In genomic region chr16:21848444-21848843, GRCm38 (mm10) we compare ENCODE assay signal across 26 mouse cellular contexts. TPM values are rescaled to one million over a fixed set of nuclear protein-coding genes. Genes with fewer than 3 reads are reported as not detected.
DNase-seq lines count a peak whose midpoint lies in the region; ATAC-seq and TF ChIP-seq lines count a peak whose summit lies in the region.
"Had no signal": no experiment of that assay in that cellular context is flagged by ENCODE, and none has a peak within 500 bp of the region (broad histone marks: within the 10 kb centered on the region; RNA-seq: fewer than 3 reads in every experiment).

No protein-coding gene starts in this region.

- intact Hi-C loops in left cerebral cortex, postnatal 14 days (cut with DNase I) = loop anchor here (5.0 kb wide), 1 partner anchor 59 kb away; no protein-coding TSS in a partner anchor

- no peak overlapping the region for H3K4me2 ChIP-seq in heart, embryonic 11.5 days
- H3K4me2 ChIP-seq in hindbrain, embryonic 14.5 days (replicated peaks) = 0 out of 2 replicates have a peak overlapping the region, but pooled peaks have one; percentile 12
- H3K4me2 ChIP-seq in hindbrain, postnatal 0 days (ENCODE audit: low read depth, low read length) = no peak overlapping the region
- H3K4me2 ChIP-seq in neural tube, embryonic 12.5 days (replicated peaks) = peak overlapping the region; percentile 32
- H3K4me2 ChIP-seq in neural tube, embryonic 13.5 days = peak overlapping the region; percentile 35
- H3K4me2 ChIP-seq: embryonic facial prominence, embryonic 13.5 days; embryonic facial prominence, embryonic 15.5 days; forebrain, embryonic 12.5 days had no signal

- TF ChIP-seq CTCF in hindbrain, postnatal 0 days (IDR thresholded peaks at IDR 0.05; ENCODE audit: low read depth) = no peak

- ATAC-seq in heart, embryonic 11.5 days (replicated peaks; ENCODE audit: insufficient number of reproducible peaks, low FRiP score, low TSS enrichment) = no peak
- no peak for ATAC-seq in hindbrain, embryonic 14.5 days (ENCODE audit: low FRiP score)
- ATAC-seq in hindbrain, postnatal 0 days = no peak
- no peak for ATAC-seq in neural tube, embryonic 12.5 days (ENCODE audit: low FRiP score, low read depth)
- ATAC-seq in neural tube, embryonic 13.5 days (ENCODE audit: low read depth) = no peak
- ATAC-seq: CD4-positive, CD25-positive, alpha-beta regulatory T cell, adult 4 months; forebrain, embryonic 14.5 days had no signal

- H3K9ac ChIP-seq in heart, embryonic 11.5 days (ENCODE audit: low read depth, low read length) = no peak overlapping the region
- no peak overlapping the region for H3K9ac ChIP-seq in hindbrain, embryonic 14.5 days
- no peak overlapping the region for H3K9ac ChIP-seq in hindbrain, postnatal 0 days (replicated peaks; ENCODE audit: low read length)
- H3K9ac ChIP-seq in neural tube, embryonic 12.5 days = no peak overlapping the region
- H3K9ac ChIP-seq in neural tube, embryonic 13.5 days = no peak overlapping the region
- H3K9ac ChIP-seq: embryonic facial prominence, embryonic 13.5 days; embryonic facial prominence, embryonic 15.5 days; forebrain, embryonic 12.5 days had no signal

- no peak overlapping the region for H3K27ac ChIP-seq in heart, embryonic 11.5 days (ENCODE audit: low read depth, low read length)
- no peak overlapping the region for H3K27ac ChIP-seq in hindbrain, embryonic 14.5 days
- H3K27ac ChIP-seq in hindbrain, postnatal 0 days = no peak overlapping the region
- no peak overlapping the region for H3K27ac ChIP-seq in neural tube, embryonic 12.5 days
- H3K27ac ChIP-seq in neural tube, embryonic 13.5 days (replicated peaks) = no peak overlapping the region
- H3K27ac ChIP-seq: embryonic facial prominence, embryonic 13.5 days; embryonic facial prominence, embryonic 15.5 days; forebrain, embryonic 10.5 days; forebrain, embryonic 12.5 days had no signal

- no peaks in the 10 kb centered on the region for H3K36me3 ChIP-seq in heart, embryonic 11.5 days (ENCODE audit: control insufficient read depth, insufficient read depth, low read length)
- H3K36me3 ChIP-seq in hindbrain, embryonic 14.5 days (replicated peaks; ENCODE audit: control insufficient read depth, insufficient read depth) = no peaks in the 10 kb centered on the region
- no peaks in the 10 kb centered on the region for H3K36me3 ChIP-seq in hindbrain, postnatal 0 days (ENCODE audit: insufficient read depth, low read length)
- no peaks in the 10 kb centered on the region for H3K36me3 ChIP-seq in neural tube, embryonic 12.5 days
- no peaks in the 10 kb centered on the region for H3K36me3 ChIP-seq in neural tube, embryonic 13.5 days
- H3K36me3 ChIP-seq: embryonic facial prominence, embryonic 13.5 days; embryonic facial prominence, embryonic 15.5 days; forebrain, embryonic 10.5 days; forebrain, embryonic 12.5 days had no signal

- H3K4me3 ChIP-seq in heart, embryonic 11.5 days (ENCODE audit: low read depth, low read length) = no peak overlapping the region
- H3K4me3 ChIP-seq in hindbrain, embryonic 14.5 days (replicated peaks; ENCODE audit: low read length) = no peak overlapping the region
- H3K4me3 ChIP-seq in hindbrain, postnatal 0 days (ENCODE audit: low read length) = no peak overlapping the region
- H3K4me3 ChIP-seq in neural tube, embryonic 12.5 days = no peak overlapping the region
- 0 out of 2 replicates have a peak overlapping the region, but pooled peaks have one; percentile 3 for H3K4me3 ChIP-seq in neural tube, embryonic 13.5 days
- H3K4me3 ChIP-seq: embryonic facial prominence, embryonic 13.5 days; embryonic facial prominence, embryonic 15.5 days; erythroblast, embryonic 14.5 days; forebrain, embryonic 10.5 days; forebrain, embryonic 12.5 days had no signal

- WGBS in heart, embryonic 11.5 days (ENCODE audit: insufficient replicate concordance) = 74% methylated on average over 3 of the region's 3 CpGs
- WGBS in hindbrain, embryonic 14.5 days = 53% methylated on average over 3 of the region's 3 CpGs
- 62% methylated on average over 3 of the region's 3 CpGs for WGBS in hindbrain, postnatal 0 days
- WGBS in neural tube, embryonic 12.5 days = 58% methylated on average over 3 of the region's 3 CpGs
- 47% methylated on average over 3 of the region's 3 CpGs for whole genome bisulfite sequencing in neural tube, embryonic 13.5 days

- no peaks in the 10 kb centered on the region for H3K4me1 ChIP-seq in heart, embryonic 11.5 days (ENCODE audit: control insufficient read depth, insufficient read depth, low read length)
- H3K4me1 ChIP-seq in hindbrain, embryonic 14.5 days (replicated peaks; ENCODE audit: control insufficient read depth, insufficient read depth, low read length) = peaks cover 39% of the 10 kb centered on the region
- H3K4me1 ChIP-seq in hindbrain, postnatal 0 days (ENCODE audit: insufficient read depth, low read length) = peaks cover 10% of the 10 kb centered on the region; the same call in 1 of the 2 replicates
- H3K4me1 ChIP-seq in neural tube, embryonic 12.5 days = peaks cover 22% of the 10 kb centered on the region
- H3K4me1 ChIP-seq in neural tube, embryonic 13.5 days (replicated peaks) = peaks cover 62% of the 10 kb centered on the region
- H3K4me1 ChIP-seq: embryonic facial prominence, embryonic 15.5 days had no signal

- DNase-seq in heart, adult 11 months = peak; percentile 70
- no peak for DNase-seq in hindbrain, embryonic 14.5 days (ENCODE audit: low spot score)
- DNase-seq in hindbrain, postnatal 0 days (ENCODE audit: low spot score) = no peak
- no peak for DNase-seq in neural tube, embryonic 10.5 days (ENCODE audit: extremely low spot score, low spot score)
- DNase-seq in left cerebral cortex, postnatal 14 days (ENCODE audit: low spot score in 2 of 2) = no peak
- DNase-seq: adrenal gland, adult 2 months; adrenal gland, postnatal 10 days; adrenal gland, postnatal 25 days; B cell, adult 2 months; cerebellum, adult 11 months; cerebellum, adult 18-20 months; cerebellum, adult 8-10 months; cerebellum, adult 9-11 months; cerebellum, postnatal 14 days; cerebellum, postnatal 36 days; embryo, embryonic 11 days had no signal

- H3K9me3 ChIP-seq in heart, embryonic 11.5 days (replicated peaks; ENCODE audit: control insufficient read depth, low read length) = no peaks in the 10 kb centered on the region
- H3K9me3 ChIP-seq in hindbrain, embryonic 14.5 days (ENCODE audit: control insufficient read depth, low read length) = no peaks in the 10 kb centered on the region
- H3K9me3 ChIP-seq in hindbrain, postnatal 0 days (ENCODE audit: low read length) = no peaks in the 10 kb centered on the region
- H3K9me3 ChIP-seq in neural tube, embryonic 12.5 days = no peaks in the 10 kb centered on the region
- no peaks in the 10 kb centered on the region for H3K9me3 ChIP-seq in neural tube, embryonic 13.5 days
- H3K9me3 ChIP-seq: embryonic facial prominence, embryonic 13.5 days; embryonic facial prominence, embryonic 15.5 days; forebrain, embryonic 10.5 days; forebrain, embryonic 12.5 days had no signal

- H3K27me3 ChIP-seq in heart, embryonic 11.5 days (ENCODE audit: control insufficient read depth, insufficient read depth, low read length) = no peaks in the 10 kb centered on the region
- no peaks in the 10 kb centered on the region for H3K27me3 ChIP-seq in hindbrain, embryonic 14.5 days (ENCODE audit: control insufficient read depth, insufficient read depth, low read length)
- H3K27me3 ChIP-seq in hindbrain, postnatal 0 days (ENCODE audit: insufficient read depth, low read length) = no peaks in the 10 kb centered on the region
- no peaks in the 10 kb centered on the region for H3K27me3 ChIP-seq in neural tube, embryonic 12.5 days (replicated peaks)
- no peaks in the 10 kb centered on the region for H3K27me3 ChIP-seq in neural tube, embryonic 13.5 days
- H3K27me3 ChIP-seq: embryonic facial prominence, embryonic 13.5 days; embryonic facial prominence, embryonic 15.5 days; forebrain, embryonic 12.5 days had no signal

RNA-seq across cellular contexts. Expression of gene Map3k13, which starts 54.3 kb away (rescaled TPM):
- polyA plus RNA-seq in heart, embryonic 11.5 days (2014; fragmentation: Nextera tagmentation; extraction: Ambion mirVana) = 0.79 and 1.1 TPM in 2 replicates
- polyA plus RNA-seq in hindbrain, embryonic 14.5 days (2014; fragmentation: Nextera tagmentation; extraction: Ambion mirVana) = 8.3 and 8.5 TPM in 2 replicates
- total RNA-seq in hindbrain, postnatal 0 days (2014; rRNA removed) = 12.8 and 12.9 TPM in 2 replicates
- polyA plus RNA-seq in hindbrain, postnatal 0 days (2015; fragmentation: Nextera tagmentation; extraction: Ambion mirVana) = 3.9 and 4.5 TPM in 2 replicates
- 11.0 and 12.2 TPM in 2 replicates for polyA plus RNA-seq in neural tube, embryonic 12.5 days (2016; fragmentation: Nextera tagmentation; extraction: Ambion mirVana)
- polyA plus RNA-seq in neural tube, embryonic 13.5 days (2015; fragmentation: Nextera tagmentation; extraction: Ambion mirVana) = 8.7 and 9.5 TPM in 2 replicates
- total RNA-seq in left cerebral cortex, postnatal 14 days (2021) = 10 to 100 TPM; 13.0 to 13.5 TPM

Comparison
In these comparisons a context has a peak if more than half of its experiments do, and no peak if none do; other contexts are left out.
1. H3K4me2 ChIP-seq: peak in hindbrain, embryonic 14.5 days (single experiment), neural tube, embryonic 12.5 days (single experiment) and neural tube, embryonic 13.5 days (single experiment); none in heart, embryonic 11.5 days (single experiment) and hindbrain, postnatal 0 days (single experiment).